ENCODE assay signal across 8 mouse cellular contexts in the genomic region with DNA sequence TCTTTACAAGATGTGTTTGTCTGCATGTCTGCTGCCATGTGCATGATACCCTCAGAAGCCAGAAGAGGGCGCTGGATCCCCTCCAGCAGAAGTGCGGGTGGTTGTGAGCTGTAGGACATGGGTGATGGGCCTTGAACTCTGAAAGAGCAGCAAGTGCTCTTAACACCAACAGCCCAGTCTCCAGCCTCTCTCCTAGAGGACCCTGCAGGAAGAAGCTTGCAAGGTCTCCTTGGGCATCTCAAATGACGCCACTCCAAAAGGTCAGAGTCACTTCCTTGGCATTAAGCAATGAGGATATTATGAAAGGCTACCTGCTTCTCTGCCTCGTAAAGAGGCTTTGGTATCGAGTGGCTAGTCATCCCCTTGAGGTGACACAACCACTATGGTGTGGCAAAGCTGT. TPM values are rescaled to one million over a fixed set of nuclear protein-coding genes. Genes with fewer than 3 reads are reported as not detected.
DNase-seq lines count a peak whose midpoint lies in the region; ATAC-seq and TF ChIP-seq lines count a peak whose summit lies in the region.

No protein-coding gene starts in this region.

- no peak overlapping the region for H3K27ac ChIP-seq in kidney, embryonic 16.5 days (ENCODE audit: low read length)
- H3K27ac ChIP-seq in olfactory bulb, adult 2 months (ENCODE audit: insufficient read depth, low read depth, low read length) = no peak overlapping the region

- no peak overlapping the region for H3K9ac ChIP-seq in kidney, embryonic 16.5 days (replicated peaks; ENCODE audit: low read length)

- no peaks in the 10 kb centered on the region for H3K27me3 ChIP-seq in kidney, embryonic 16.5 days (ENCODE audit: insufficient read depth, low read length)
- H3K27me3 ChIP-seq in E14TG2a.4 (ENCODE audit: insufficient read depth, low read length) = no peaks in the 10 kb centered on the region

- TF ChIP-seq POLR2A in olfactory bulb, adult 2 months (IDR thresholded peaks at IDR 0.05; ENCODE audit: insufficient read depth, low read depth, low read length) = no peak

- DNase-seq in kidney, adult 9 months = peak; percentile 17
- peak; percentile 57 for DNase-seq in adrenal gland, postnatal 10 days
- DNase-seq in kidney, postnatal 10 days = peak; percentile 65
- no peak for DNase-seq in yolk sac, embryonic 10.5 days (ENCODE audit: low spot score)
- no peak for DNase-seq in layer of hippocampus, adult 9-10 months (ENCODE audit: low spot score)

- no peak overlapping the region for H3K4me3 ChIP-seq in kidney, embryonic 16.5 days (ENCODE audit: low read length)
- no peak overlapping the region for H3K4me3 ChIP-seq in E14TG2a.4 (replicated peaks; ENCODE audit: low read length)
- H3K4me3 ChIP-seq in olfactory bulb, adult 2 months (ENCODE audit: insufficient read depth, low read depth, low read length) = no peak overlapping the region

- H3K4me1 ChIP-seq in kidney, embryonic 16.5 days (ENCODE audit: insufficient read depth, low read length) = peaks cover 14% of the 10 kb centered on the region
- peaks cover 24% of the 10 kb centered on the region for H3K4me1 ChIP-seq in E14TG2a.4 (replicated peaks; ENCODE audit: low read depth, low read length)
- peaks cover 16% of the 10 kb centered on the region for H3K4me1 ChIP-seq in olfactory bulb, adult 2 months (ENCODE audit: control insufficient read depth, insufficient read depth, low read length)

- WGBS in kidney, embryonic 16.5 days = 57% methylated on average over 5 of the region's 5 CpGs
- WGBS in olfactory bulb, adult 2 months = 68% methylated on average over 5 of the region's 5 CpGs

- TF ChIP-seq CTCF in E14TG2a.4 (conservative IDR thresholded peaks at IDR 0.05; ENCODE audit: low read length) = peak; percentile 86
- peak; percentile 61; the same call in 1 of the 2 replicates for TF ChIP-seq CTCF in olfactory bulb, adult 2 months (IDR thresholded peaks at IDR 0.05; ENCODE audit: insufficient read depth, low read depth, low read length)

- ATAC-seq in kidney, embryonic 16.5 days (ENCODE audit: low FRiP score, low TSS enrichment) = no peak

- peaks cover 33% of the 10 kb centered on the region for H3K36me3 ChIP-seq in kidney, embryonic 16.5 days (ENCODE audit: insufficient read depth, low read length)
- no peaks in the 10 kb centered on the region for H3K36me3 ChIP-seq in E14TG2a.4 (ENCODE audit: insufficient read depth, low read length)

- H3K9me3 ChIP-seq in kidney, embryonic 16.5 days (ENCODE audit: low read length) = no peaks in the 10 kb centered on the region
- H3K9me3 ChIP-seq in E14TG2a.4 (ENCODE audit: low read length) = no peaks in the 10 kb centered on the region

- no peak overlapping the region for H3K4me2 ChIP-seq in kidney, embryonic 16.5 days (replicated peaks; ENCODE audit: low read depth, low read length)

RNA-seq across cellular contexts. Expression of gene Cep295nl, which starts 23.6 kb away (rescaled TPM):
- polyA plus RNA-seq in kidney, embryonic 16.5 days (2015; fragmentation: Nextera tagmentation; extraction: Ambion mirVana) = 0.37 and 0.39 TPM in 2 replicates
- total RNA-seq in adrenal gland, postnatal 10 days (2021) = 1 to 10 TPM in 1 of 2 experiments, under 1 TPM in 1; 0.60 to 1.2 TPM
- not detected in 2 replicates for polyA plus RNA-seq in olfactory bulb, adult 2 months (2012; ENCODE audit: insufficient read depth, insufficient read length, low replicate concordance, missing spikeins)

RNA-seq across cellular contexts. Expression of gene Usp36, which starts 28.6 kb away (rescaled TPM):
- 21.4 and 24.8 TPM in 2 replicates for polyA plus RNA-seq in kidney, embryonic 16.5 days (2015; fragmentation: Nextera tagmentation; extraction: Ambion mirVana)
- 10 to 100 TPM; 18.1 to 20.3 TPM for total RNA-seq in adrenal gland, postnatal 10 days (2021)
- polyA plus RNA-seq in olfactory bulb, adult 2 months (2012; ENCODE audit: insufficient read depth, insufficient read length, low replicate concordance, missing spikeins) = not detected in 2 replicates

RNA-seq across cellular contexts. Expression of gene Timp2, which starts 36.9 kb away (rescaled TPM):
- polyA plus RNA-seq in kidney, embryonic 16.5 days (2015; fragmentation: Nextera tagmentation; extraction: Ambion mirVana) = 84.6 TPM in 2 replicates
- total RNA-seq in adrenal gland, postnatal 10 days (2021) = 100 to 1,000 TPM; 101 to 111 TPM
- polyA plus RNA-seq in olfactory bulb, adult 2 months (2012; ENCODE audit: insufficient read depth, insufficient read length, low replicate concordance, missing spikeins) = 247 and 441 TPM in 2 replicates

Comparison
In these comparisons a context has a peak if more than half of its experiments do, and no peak if none do; other contexts are left out.
1. DNase-seq: peak in kidney, adult 9 months (single experiment), adrenal gland, postnatal 10 days (single experiment) and kidney, postnatal 10 days (single experiment); none in yolk sac, embryonic 10.5 days (single experiment) and layer of hippocampus, adult 9-10 months (single experiment).
2. RNA of gene Usp36, which starts 28.6 kb away (polyA plus RNA-seq): 21.4 to 24.8 TPM in kidney, embryonic 16.5 days; not detected in olfactory bulb, adult 2 months; every median in the first group is over 10 times any median in the second.